Mouse (Mus musculus) myocyte (in vitro differentiated cells): Measurements from ENCODE around the gene Pdcl3.
A peak's percentile ranks its signal among the peaks of the same experiment; 100 is the strongest.

ENCODE experiments used
- E2F4 ChIP-seq: IDR thresholded peaks from one replicate; pipeline ENCODE4 v1.6.1; 2011; ENCODE audit warnings: mild to moderate bottlenecking, control low read depth, moderate library complexity; ENCODE audit not compliant: insufficient read depth
- MAX ChIP-seq: IDR thresholded peaks from one replicate; pipeline ENCODE4 v1.6.1; 2011; ENCODE audit warnings: low read depth, mild to moderate bottlenecking, control low read depth
- POLR2A ChIP-seq: IDR thresholded peaks from one replicate; pipeline ENCODE4 v1.6.1; 2011; ENCODE audit warnings: low read depth, mild to moderate bottlenecking, control low read depth, moderate library complexity; ENCODE audit not compliant: insufficient read length
- POLR2AphosphoS2 ChIP-seq: IDR thresholded peaks from one replicate; pipeline ENCODE4 v1.6.1; 2011; ENCODE audit warnings: low read depth, control low read depth; ENCODE audit not compliant: insufficient read length
- TCF12 ChIP-seq: IDR thresholded peaks from one replicate; pipeline ENCODE4 v1.6.1; 2011; ENCODE audit warnings: mild to moderate bottlenecking, control low read depth; ENCODE audit not compliant: poor library complexity, insufficient read depth, severe bottlenecking
- USF1 ChIP-seq: IDR thresholded peaks from one replicate; pipeline ENCODE4 v1.6.1; 2011; ENCODE audit warnings: low read depth, mild to moderate bottlenecking, control low read depth, moderate library complexity

GRCm38 (mm10) chr1:38987080-38987864, 1.9 kb downstream of the Pdcl3 start:
- TF ChIP-seq E2F4 (no peak), POLR2A (peak; percentile 63), USF1 (no peak), TCF12 (no peak), MAX (no peak), POLR2AphosphoS2 (peak; percentile 34)
